Mouse (Mus musculus) common myeloid progenitor, adult 5-6 weeks (primary cell): ENCODE results near the gene Tex2. TPM values are rescaled to one million over a fixed set of nuclear protein-coding genes. Genes with fewer than 3 reads are reported as not detected.
"Not testable (repeated sequence)": the region's sequence is repeated elsewhere in the genome, so short reads cannot be mapped to it uniquely, and the experiment has no call there.

Source experiments
- ATAC-seq: replicated peaks from 2 replicates; pipeline ENCODE4 v1.8.0; 2016; ENCODE audit warnings: low read depth, mild to moderate bottlenecking, moderate TSS enrichment, inconsistent platforms; ENCODE audit not compliant: poor library complexity, severe bottlenecking
- total RNA-seq: library from RNA; stranded (forward); fragments of 200-1000, 187-1606 nt; gene quantifications from 2 replicates; pipeline ENCODE4 v1.2.3, GENCODE M21; 2017

The Tex2 gene
- total RNA-seq, 1 experiment from 2014 or later, result 54.8 TPM

- not testable (repeated sequence) for ATAC-seq
Observed at GRCm38 (mm10) chr11:106490600-106490999, 122.6 kb downstream of the Tex2 start.

GRCm38 (mm10) chr11:106490057-106490456 is 123.2 kb downstream of the Tex2 start:
- ATAC-seq, result no peak

GRCm38 (mm10) chr11:106489036-106489693 is 124.1 kb downstream of the Tex2 start:
- no peak for ATAC-seq

- peak; percentile 50 for ATAC-seq
Observed at GRCm38 (mm10) chr11:106488126-106488561, 125.1 kb downstream of the Tex2 start.

- ATAC-seq, result peak; percentile 91
Observed at GRCm38 (mm10) chr11:106487733-106488115, 125.5 kb downstream of the Tex2 start, which contains the start of gene Ern1. TSS of gene Ern1 (minus strand) at chr11:106487852.

GRCm38 (mm10) chr11:106486866-106487732 is 126.1 kb downstream of the Tex2 start:
- ATAC-seq, result no peak

- no peak for ATAC-seq
Observed at GRCm38 (mm10) chr11:106486042-106486865, 127.0 kb downstream of the Tex2 start.

GRCm38 (mm10) chr11:106485611-106486010 is 127.6 kb downstream of the Tex2 start:
- no peak for ATAC-seq

GRCm38 (mm10) chr11:106484875-106485274 is 128.3 kb downstream of the Tex2 start:
- ATAC-seq, result no peak

- ATAC-seq, result no peak
Observed at GRCm38 (mm10) chr11:106482867-106483266, 130.4 kb downstream of the Tex2 start.

GRCm38 (mm10) chr11:106481651-106482050 is 131.6 kb downstream of the Tex2 start:
- ATAC-seq, result peak; percentile 42; the same call in 1 of the 2 replicates

- ATAC-seq, result 0 out of 2 replicates have a peak, but pooled peaks have one; percentile 22
Observed at GRCm38 (mm10) chr11:106480530-106480885, 132.7 kb downstream of the Tex2 start.

- ATAC-seq, result peak; percentile 27; the same call in 1 of the 2 replicates
Observed at GRCm38 (mm10) chr11:106479619-106480529, 133.3 kb downstream of the Tex2 start.

GRCm38 (mm10) chr11:106478745-106479144 is 134.5 kb downstream of the Tex2 start:
- no peak for ATAC-seq

- ATAC-seq, result peak; percentile 30; the same call in 1 of the 2 replicates
Observed at GRCm38 (mm10) chr11:106477505-106478160, 135.6 kb downstream of the Tex2 start.

- no peak for ATAC-seq
Observed at GRCm38 (mm10) chr11:106475309-106475708, 137.9 kb downstream of the Tex2 start.

- ATAC-seq, result peak; percentile 90
Observed at GRCm38 (mm10) chr11:106471629-106472028, 141.6 kb downstream of the Tex2 start.

GRCm38 (mm10) chr11:106468509-106468908 is 144.7 kb downstream of the Tex2 start:
- ATAC-seq, result 0 out of 2 replicates have a peak, but pooled peaks have one; percentile 8

GRCm38 (mm10) chr11:106465932-106466331 is 147.3 kb downstream of the Tex2 start:
- no peak for ATAC-seq
